Mouse (Mus musculus) small intestine, adult 2 months (tissue): ENCODE measurements around the gene Hemgn.

Experiments
- CTCF ChIP-seq: fragments of 200-500 bp; IDR thresholded peaks from 2 replicates; pipeline ENCODE4 v1.5.1; 2012; ENCODE audit warnings: low read depth, mild to moderate bottlenecking, control low read depth, inconsistent platforms, low read length, moderate library complexity, mixed read lengths; ENCODE audit not compliant: insufficient replicate concordance, insufficient read length; ENCODE audit errors: extremely low read depth
- POLR2A ChIP-seq: fragments of 200-500 bp; IDR thresholded peaks from 2 replicates; pipeline ENCODE4 v1.6.1; 2012; ENCODE audit warnings: low read depth, mild to moderate bottlenecking, control low read depth, inconsistent platforms, low read length, moderate library complexity

DNA sequence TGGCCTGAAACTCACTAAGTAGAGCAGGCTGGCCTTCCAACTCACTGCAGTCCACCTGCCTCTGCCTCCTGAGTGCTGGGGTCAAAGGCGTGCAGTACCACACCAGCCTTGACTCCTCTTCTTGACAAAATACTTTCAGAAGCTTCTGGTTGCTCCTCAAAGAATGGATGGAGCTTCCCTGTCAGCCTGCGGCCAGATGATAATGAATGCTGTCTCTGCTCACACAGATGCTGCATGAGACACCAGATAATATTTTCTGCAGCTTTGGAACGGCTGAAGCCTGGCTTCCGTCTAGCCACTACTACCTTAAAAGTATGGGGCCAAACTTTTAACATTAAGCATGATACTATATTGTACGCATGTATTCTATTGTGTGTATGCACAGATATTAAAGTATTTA, 2.6 kb downstream of the Hemgn start:
- TF ChIP-seq CTCF (no peak), POLR2A (no peak)
